Mouse (Mus musculus) myocyte (in vitro differentiated cells): ENCODE measurements at regions not wholly inside any gene's neighbourhood (a gene's known extent, or its start where the extent isn't known, plus 50 kb on each side); places are given as distances from the start of the nearest gene placed in this dataset.

Experiments
- CEBPB ChIP-seq: IDR thresholded peaks from 2 replicates; pipeline ENCODE4 v1.6.1; 2011; ENCODE audit warnings: mild to moderate bottlenecking, moderate library complexity; ENCODE audit not compliant: poor library complexity, insufficient read depth, severe bottlenecking
- E2F4 ChIP-seq: IDR thresholded peaks from one replicate; pipeline ENCODE4 v1.6.1; 2011; ENCODE audit warnings: mild to moderate bottlenecking, control low read depth, moderate library complexity; ENCODE audit not compliant: insufficient read depth
- MAX ChIP-seq: IDR thresholded peaks from one replicate; pipeline ENCODE4 v1.6.1; 2011; ENCODE audit warnings: low read depth, mild to moderate bottlenecking, control low read depth
- MYOD1 ChIP-seq, 3 experiments: IDR thresholded peaks; one replicate each; pipeline ENCODE4 v1.6.1; 2011; ENCODE audit warnings: control low read depth in 2 of 3, low read depth in 2 of 3, mild to moderate bottlenecking in 2 of 3, moderate library complexity in 1 of 3; ENCODE audit not compliant: insufficient read length in 2 of 3, control insufficient read depth in 1 of 3
- MYOG ChIP-seq, 3 experiments: IDR thresholded peaks; one replicate each; pipeline ENCODE4 v1.6.1; 2011; ENCODE audit warnings: control low read depth in 2 of 3, low read depth in 2 of 3, mild to moderate bottlenecking in 2 of 3; ENCODE audit not compliant: insufficient read length in 2 of 3, control insufficient read depth in 1 of 3, insufficient read depth in 1 of 3
- POLR2A ChIP-seq: IDR thresholded peaks from one replicate; pipeline ENCODE4 v1.6.1; 2011; ENCODE audit warnings: low read depth, mild to moderate bottlenecking, control low read depth, moderate library complexity; ENCODE audit not compliant: insufficient read length
- POLR2AphosphoS2 ChIP-seq: IDR thresholded peaks from one replicate; pipeline ENCODE4 v1.6.1; 2011; ENCODE audit warnings: low read depth, control low read depth; ENCODE audit not compliant: insufficient read length
- REST ChIP-seq: IDR thresholded peaks from one replicate; pipeline ENCODE4 v1.6.1; 2011; ENCODE audit warnings: mild to moderate bottlenecking, control low read depth, moderate library complexity; ENCODE audit not compliant: insufficient read depth, insufficient read length
- TCF12 ChIP-seq: IDR thresholded peaks from one replicate; pipeline ENCODE4 v1.6.1; 2011; ENCODE audit warnings: mild to moderate bottlenecking, control low read depth; ENCODE audit not compliant: poor library complexity, insufficient read depth, severe bottlenecking
- USF1 ChIP-seq: IDR thresholded peaks from one replicate; pipeline ENCODE4 v1.6.1; 2011; ENCODE audit warnings: low read depth, mild to moderate bottlenecking, control low read depth, moderate library complexity

GRCm38 (mm10) chr10:99440169-99440568 lies 177.1 kb downstream of the Dusp6 start:
- TF ChIP-seq MYOG (IDR thresholded peaks at IDR 0.05; ENCODE audit: control insufficient read depth in 1 of 3, insufficient read depth in 1 of 3, insufficient read length in 2 of 3, low read depth in 2 of 3): no peak
- no peak for TF ChIP-seq POLR2A
- TF ChIP-seq POLR2AphosphoS2: no peak
- no peak for TF ChIP-seq MYOD1 (IDR thresholded peaks at IDR 0.05; ENCODE audit: control insufficient read depth in 1 of 3, insufficient read length in 2 of 3, low read depth in 2 of 3)
- no peak for TF ChIP-seq MAX
- TF ChIP-seq TCF12: no peak
- no peak for TF ChIP-seq REST
- TF ChIP-seq USF1: no peak
- no peak for TF ChIP-seq CEBPB
- TF ChIP-seq E2F4: no peak
